Mouse (Mus musculus) T-helper 17 cell (primary cell): Measurements from ENCODE around the gene Pigv.

ENCODE experiments used
- in situ Hi-C, 2 experiments: fragments of 300-600 bp; cut with MboI, MseI; formaldehyde crosslinking; loops; 1 replicate in 1 of 2; 2 replicates in 1 of 2; pipeline ENCODE4 v1.15.1; 2025; ENCODE audit warnings: high pct_unique_total_duplicates in 2 of 2

Pigv gene

DNA sequence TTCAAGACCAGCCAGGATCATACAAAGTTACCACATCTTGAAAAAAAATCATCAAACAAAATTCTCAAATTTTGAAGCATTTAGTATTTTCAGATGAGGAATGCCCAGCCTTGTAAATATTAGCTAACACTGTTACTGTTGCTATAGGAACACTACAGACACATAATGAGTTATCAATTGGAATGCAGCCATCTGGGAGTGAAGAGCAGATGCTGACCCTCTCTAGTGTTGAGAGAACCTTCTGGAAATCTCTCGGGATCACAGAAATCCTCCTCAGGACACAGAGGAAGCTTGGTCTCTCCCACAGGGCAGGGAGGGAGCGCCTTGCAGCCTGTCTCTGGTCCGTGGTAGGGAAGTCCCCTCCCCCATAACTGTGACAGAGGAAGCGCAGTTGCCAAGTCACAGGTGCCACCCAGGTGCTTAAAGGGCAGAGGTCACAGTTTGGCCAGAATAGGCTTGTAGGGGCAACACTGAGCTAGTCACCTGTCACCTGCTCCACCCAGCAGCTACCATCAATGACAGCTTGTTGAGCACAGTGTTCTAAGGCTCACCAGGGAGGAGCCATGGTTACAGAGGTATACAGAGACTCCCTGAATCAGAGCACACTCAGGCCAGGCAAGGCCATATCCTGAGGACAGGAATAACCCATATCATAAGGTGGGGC is 52.8 kb downstream of the Pigv start:
- in situ Hi-C loops, result loop anchor here in 1 of 2 experiments (10.0 kb wide), 1 partner anchor 645 kb away; the partner anchor contains the start of gene Fgr

DNA sequence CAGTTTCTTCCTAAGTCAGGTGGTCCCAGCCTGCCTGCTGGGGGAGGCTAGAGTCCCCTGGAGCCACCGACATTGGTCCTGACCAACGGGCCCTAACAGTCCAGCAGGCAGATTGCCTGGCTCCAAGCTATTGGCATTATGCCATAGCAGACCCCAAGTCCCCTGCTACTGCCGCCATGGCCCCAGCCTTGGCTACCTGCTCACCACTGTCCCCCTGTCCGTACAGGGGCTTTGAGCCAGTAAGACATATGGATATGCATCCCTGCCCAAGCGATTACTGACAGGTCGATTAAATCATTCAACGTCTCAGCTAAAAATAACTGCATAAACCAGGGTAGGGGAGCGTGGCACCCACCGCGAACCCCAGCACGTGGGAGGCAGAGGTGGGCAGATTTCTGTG is 54.5 kb downstream of the Pigv start:
- in situ Hi-C loops, result loop anchor here in 1 of 2 experiments (10.0 kb wide), 1 partner anchor 643 kb away; the partner anchor contains the start of gene Fgr

DNA sequence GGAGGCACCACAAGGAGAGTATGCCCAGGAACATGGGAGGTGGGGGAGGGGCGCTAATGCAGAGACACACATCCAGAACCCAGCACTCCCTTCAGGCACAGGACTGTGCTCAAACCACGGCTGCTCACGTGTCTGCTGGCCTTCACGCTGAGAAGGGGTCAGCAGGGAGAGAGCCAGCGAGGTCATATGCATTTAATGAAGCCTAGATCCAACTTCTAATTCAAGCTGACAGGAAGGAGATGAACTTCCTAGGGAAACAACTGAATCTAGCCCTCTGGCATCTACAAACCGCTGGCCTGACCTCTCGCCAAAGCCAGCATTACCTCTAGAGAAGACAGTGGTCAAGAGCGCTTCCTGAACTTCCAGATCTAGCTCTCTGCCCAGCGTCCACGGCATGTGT is 57.0 kb downstream of the Pigv start:
- in situ Hi-C loops, result loop anchor here in 1 of 2 experiments (10.0 kb wide), 1 partner anchor 641 kb away; the partner anchor contains the start of gene Fgr

DNA sequence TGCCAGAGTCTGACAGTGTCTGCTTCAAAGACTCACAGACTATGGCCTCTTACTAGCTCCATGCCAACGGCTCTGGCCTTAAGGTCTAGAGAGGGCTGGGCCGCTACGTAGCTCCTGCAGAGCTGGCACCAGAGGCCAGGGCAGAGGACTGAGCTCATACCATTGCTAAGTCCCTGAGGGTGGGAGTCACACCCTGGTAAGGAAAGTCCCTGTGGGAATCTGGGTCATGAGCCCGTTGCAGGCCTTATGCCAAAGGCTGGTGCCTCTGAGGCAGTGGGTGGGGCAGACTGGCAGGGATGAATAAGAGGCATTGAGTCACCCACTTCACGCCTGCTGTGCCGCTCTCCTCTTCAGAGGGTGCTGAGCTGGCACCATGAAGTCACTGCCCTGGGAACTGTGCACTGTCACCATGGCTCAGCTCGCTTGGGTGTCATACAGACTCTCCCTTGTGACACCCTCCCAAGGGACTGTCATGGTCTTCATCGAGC is 58.1 kb downstream of the Pigv start:
- in situ Hi-C loops, result loop anchor here in 1 of 2 experiments (10.0 kb wide), 1 partner anchor 640 kb away; the partner anchor contains the start of gene Fgr

DNA sequence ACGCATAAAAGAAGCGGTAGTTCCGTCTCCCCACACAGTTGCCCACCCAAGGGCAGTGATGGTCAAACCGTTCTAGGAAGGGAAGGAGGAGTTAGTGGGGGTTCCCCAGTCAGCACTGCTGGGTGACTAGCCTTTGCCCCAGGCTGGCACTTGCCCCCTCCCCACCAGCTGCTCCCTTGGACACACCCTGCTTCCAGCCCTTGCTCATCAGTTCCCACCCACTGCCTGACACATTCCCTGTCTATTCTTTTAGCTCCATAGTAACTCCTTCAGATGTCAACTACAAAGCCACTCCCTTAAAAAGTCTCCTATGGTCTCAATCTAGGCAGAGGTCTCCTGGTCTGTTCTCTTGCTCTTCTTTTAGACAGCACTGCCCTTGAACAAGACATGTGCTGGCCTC is 58.6 kb downstream of the Pigv start:
- in situ Hi-C loops, result loop anchor here in 1 of 2 experiments (10.0 kb wide), 1 partner anchor 639 kb away; the partner anchor contains the start of gene Fgr

DNA sequence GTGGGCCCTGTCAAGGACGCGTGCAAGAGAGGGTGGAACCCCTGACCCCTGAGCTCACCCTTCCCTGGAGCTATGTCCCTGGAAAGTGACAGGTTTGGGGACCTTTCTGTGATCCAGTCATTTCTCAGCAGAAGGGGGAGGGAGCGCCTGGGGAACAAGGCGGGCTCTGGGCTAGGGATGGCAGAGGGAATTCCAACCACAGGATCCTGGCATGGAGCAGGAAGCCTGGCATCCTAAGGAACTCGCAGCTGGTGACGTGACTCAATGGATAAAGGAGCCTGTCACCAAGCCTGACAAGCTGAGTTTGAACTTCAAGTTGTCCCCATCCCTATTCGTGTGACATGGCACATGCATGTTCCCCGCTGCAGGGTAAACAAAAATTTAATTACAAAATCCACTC is 59.4 kb downstream of the Pigv start:
- in situ Hi-C loops, result loop anchor here in 1 of 2 experiments (10.0 kb wide), 1 partner anchor 638 kb away; the partner anchor contains the start of gene Fgr

DNA sequence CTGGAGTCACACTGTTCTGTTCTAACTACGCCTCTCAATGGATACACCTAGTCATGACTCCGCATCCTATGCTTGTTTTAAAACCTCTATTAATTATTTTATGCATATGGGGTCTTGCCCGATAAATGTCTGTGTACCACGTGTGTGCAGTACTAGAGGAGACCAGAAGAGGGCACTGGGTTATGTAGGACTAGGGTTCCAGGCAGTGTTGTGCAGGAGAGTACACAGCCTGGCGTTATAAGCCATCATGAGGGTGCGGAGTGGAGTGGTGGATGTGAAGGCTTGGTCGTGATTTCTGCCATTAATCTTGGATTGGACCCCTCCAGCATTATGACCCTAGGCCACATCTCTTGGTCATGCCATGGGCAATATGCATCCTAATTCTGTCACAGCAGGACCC is 60.0 kb downstream of the Pigv start:
- in situ Hi-C loops, result loop anchor here in 1 of 2 experiments (10.0 kb wide), 1 partner anchor 638 kb away; the partner anchor contains the start of gene Fgr

DNA sequence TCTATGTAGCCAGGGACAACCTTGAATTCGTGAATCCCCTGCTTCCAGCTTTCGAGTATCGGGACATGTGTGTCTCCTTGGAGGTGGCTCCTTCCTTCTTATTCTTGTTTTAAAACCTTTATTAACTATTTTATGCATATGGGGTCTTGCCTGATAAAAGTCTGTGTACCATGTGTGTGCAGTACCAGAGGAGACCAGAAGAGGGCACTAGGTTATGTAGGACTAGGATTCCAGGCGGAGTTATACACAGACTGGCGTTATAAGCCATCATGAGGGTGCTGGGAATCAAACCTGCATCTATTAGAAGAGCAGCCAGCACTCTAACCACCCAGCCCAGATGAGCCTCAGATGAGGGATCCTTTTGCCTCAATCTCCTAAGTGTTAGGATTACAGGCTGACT is 60.6 kb downstream of the Pigv start:
- in situ Hi-C loops, result loop anchor here in 1 of 2 experiments (10.0 kb wide), 1 partner anchor 637 kb away; the partner anchor contains the start of gene Fgr
